Mouse (Mus musculus) forebrain, embryonic 10.5 days (tissue): ENCODE results near the gene Birc6. TPM values are rescaled to one million over a fixed set of nuclear protein-coding genes. Genes with fewer than 3 reads are reported as not detected.
"Not testable (repeated sequence)": the region's sequence is repeated elsewhere in the genome, so short reads cannot be mapped to it uniquely, and the experiment has no call there.

Experiments
- DNase-seq: peaks from one replicate; pipeline ENCODE4 v3.0.0-alpha.2; 2017; ENCODE audit warnings: low spot score; ENCODE audit errors: extremely low spot score
- H3K27ac ChIP-seq: fragments of 300-500 bp; sonication (generic); 2 replicates; pipeline ENCODE4 v1.5.1; 2016; ENCODE audit warnings: mild to moderate bottlenecking
- H3K27me3 ChIP-seq: fragments of 300-500 bp; sonication (generic); 2 replicates; pipeline ENCODE4 v1.6.1; 2016; ENCODE audit warnings: mild to moderate bottlenecking; ENCODE audit not compliant: poor library complexity, severe bottlenecking
- H3K36me3 ChIP-seq: fragments of 300-500 bp; sonication (generic); replicated peaks from 2 replicates; pipeline ENCODE4 v1.6.1; 2016; ENCODE audit warnings: mild to moderate bottlenecking, moderate library complexity
- H3K4me1 ChIP-seq: fragments of 300-500 bp; sonication (generic); 2 replicates; pipeline ENCODE4 v1.6.1; 2016
- H3K4me3 ChIP-seq: fragments of 300-500 bp; sonication (generic); 2 replicates; pipeline ENCODE4 v1.5.1; 2016; ENCODE audit warnings: mild to moderate bottlenecking, moderate library complexity
- H3K9me3 ChIP-seq: fragments of 300-500 bp; sonication (generic); 2 replicates; pipeline ENCODE4 v1.6.1; 2016; ENCODE audit warnings: mild to moderate bottlenecking, moderate library complexity
- WGBS: fragments of 180-500 bp; shearing (Covaris S2); methylation state at CpG from one replicate; pipeline ENCODE4 v1.1.7; 2016; 5-methylcytosine and 5-hydroxymethylcytosine counted together
- polyA plus RNA-seq: library from polyadenylated mRNA; unstranded; fragments of >200 nt; fragmentation: Nextera tagmentation; extraction: Ambion mirVana; gene quantifications from 2 replicates; pipeline ENCODE4 v1.2.1, GENCODE M21; 2016

Gene Birc6
- polyA plus RNA-seq, 1 experiment from 2014 or later = 85.0 TPM

- H3K27ac ChIP-seq = no peak overlapping the region
- H3K36me3 ChIP-seq = peaks cover 53% of the 10 kb centered on the region
- no peaks in the 10 kb centered on the region for H3K4me1 ChIP-seq
- H3K27me3 ChIP-seq = no peaks in the 10 kb centered on the region
- no peak for DNase-seq
- H3K4me3 ChIP-seq = no peak overlapping the region
- WGBS = 99% methylated on average over 3 of the region's 3 CpGs
- H3K9me3 ChIP-seq = no peaks in the 10 kb centered on the region
These were observed 156.8 kb downstream of the Birc6 start for GRCm38 (mm10) chr17:74684927-74685326.

GRCm38 (mm10) chr17:74688555-74688954 is 160.5 kb downstream of the Birc6 start:
- Histone ChIP-seq H3K36me3 (peaks cover 62% of the 10 kb centered on the region), H3K27me3 (no peaks in the 10 kb centered on the region), H3K4me3 (no peak overlapping the region), H3K4me1 (no peaks in the 10 kb centered on the region), H3K9me3 (no peaks in the 10 kb centered on the region), H3K27ac (no peak overlapping the region)
- no peak for DNase-seq
- 90% methylated on average over 2 of the region's 2 CpGs for WGBS

GRCm38 (mm10) chr17:74689406-74689805 is 161.3 kb downstream of the Birc6 start:
- no peaks in the 10 kb centered on the region for H3K9me3 ChIP-seq
- H3K27me3 ChIP-seq = no peaks in the 10 kb centered on the region
- H3K27ac ChIP-seq = no peak overlapping the region
- no peaks in the 10 kb centered on the region for H3K4me1 ChIP-seq
- H3K4me3 ChIP-seq = no peak overlapping the region
- DNase-seq = no peak
- 95% methylated on average over 4 of the region's 4 CpGs for WGBS
- peaks cover 65% of the 10 kb centered on the region for H3K36me3 ChIP-seq

GRCm38 (mm10) chr17:74701661-74702060 is 173.6 kb downstream of the Birc6 start:
- H3K27ac ChIP-seq, H3K4me3 ChIP-seq, H3K4me1 ChIP-seq, H3K27me3 ChIP-seq, DNase-seq, H3K9me3 ChIP-seq: not testable (repeated sequence)
- H3K36me3 ChIP-seq = peaks cover 80% of the 10 kb centered on the region
- WGBS = 92% methylated on average over 2 of the region's 2 CpGs

- Histone ChIP-seq H3K27me3 (no peaks in the 10 kb centered on the region), H3K27ac (no peak overlapping the region), H3K36me3 (peaks cover 42% of the 10 kb centered on the region), H3K9me3 (no peaks in the 10 kb centered on the region), H3K4me3 (no peak overlapping the region), H3K4me1 (no peaks in the 10 kb centered on the region)
- 84% methylated on average over 5 of the region's 5 CpGs for WGBS
- DNase-seq = no peak
These were observed 177.4 kb downstream of the Birc6 start for GRCm38 (mm10) chr17:74705480-74705879.

GRCm38 (mm10) chr17:74706593-74706992 is 178.5 kb downstream of the Birc6 start:
- H3K27ac ChIP-seq = no peak overlapping the region

GRCm38 (mm10) chr17:74707637-74708152 is 179.6 kb downstream of the Birc6 start:
- Histone ChIP-seq H3K27me3 (no peaks in the 10 kb centered on the region), H3K36me3 (peaks cover 22% of the 10 kb centered on the region), H3K27ac (no peak overlapping the region), H3K9me3 (no peaks in the 10 kb centered on the region), H3K4me1 (no peaks in the 10 kb centered on the region), H3K4me3 (no peak overlapping the region)
- no peak for DNase-seq
- 91% methylated on average over 7 of the region's 7 CpGs for WGBS

More at GRCm38 (mm10) chr17:74706593-74706992, 178.5 kb downstream of the Birc6 start:
- H3K9me3 ChIP-seq = no peaks in the 10 kb centered on the region
- peaks cover 31% of the 10 kb centered on the region for H3K36me3 ChIP-seq
- H3K27me3 ChIP-seq = no peaks in the 10 kb centered on the region
- no peak overlapping the region for H3K4me3 ChIP-seq
- H3K4me1 ChIP-seq = no peaks in the 10 kb centered on the region
- no peak for DNase-seq

- DNase-seq = no peak
- no peak overlapping the region for H3K27ac ChIP-seq
- WGBS = 77% methylated on average over 4 of the region's 4 CpGs
These were observed 182.6 kb downstream of the Birc6 start for GRCm38 (mm10) chr17:74710731-74711130.

GRCm38 (mm10) chr17:74711627-74712026 is 183.5 kb downstream of the Birc6 start:
- Histone ChIP-seq H3K27me3 (no peaks in the 10 kb centered on the region), H3K4me3 (no peak overlapping the region), H3K9me3 (no peaks in the 10 kb centered on the region), H3K36me3 (no peaks in the 10 kb centered on the region), H3K27ac (no peak overlapping the region), H3K4me1 (no peaks in the 10 kb centered on the region)
- DNase-seq = no peak
- WGBS = 93% methylated on average over 8 of the region's 8 CpGs

More at GRCm38 (mm10) chr17:74710731-74711130, 182.6 kb downstream of the Birc6 start:
- H3K9me3 ChIP-seq = no peaks in the 10 kb centered on the region
- H3K36me3 ChIP-seq = no peaks in the 10 kb centered on the region
- no peak overlapping the region for H3K4me3 ChIP-seq
- no peaks in the 10 kb centered on the region for H3K27me3 ChIP-seq
- no peaks in the 10 kb centered on the region for H3K4me1 ChIP-seq

GRCm38 (mm10) chr17:74715128-74715527 is 187.0 kb downstream of the Birc6 start:
- H3K27me3 ChIP-seq = no peaks in the 10 kb centered on the region
- peaks cover 15% of the 10 kb centered on the region for H3K4me1 ChIP-seq
- WGBS = 68% methylated on average over 3 of the region's 3 CpGs
- no peak overlapping the region for H3K27ac ChIP-seq
- H3K9me3 ChIP-seq = no peaks in the 10 kb centered on the region
- H3K36me3 ChIP-seq = no peaks in the 10 kb centered on the region
- no peak for DNase-seq
- H3K4me3 ChIP-seq = no peak overlapping the region

GRCm38 (mm10) chr17:74715724-74716123 is 187.6 kb downstream of the Birc6 start:
- Histone ChIP-seq H3K4me3 (no peak overlapping the region), H3K27ac (no peak overlapping the region), H3K27me3 (no peaks in the 10 kb centered on the region), H3K4me1 (peaks cover 15% of the 10 kb centered on the region), H3K9me3 (no peaks in the 10 kb centered on the region), H3K36me3 (no peaks in the 10 kb centered on the region)
- DNase-seq = no peak
- WGBS = 63% methylated on average over 1 of the region's 1 CpGs

- H3K36me3 ChIP-seq = peaks cover 3% of the 10 kb centered on the region
- no peaks in the 10 kb centered on the region for H3K27me3 ChIP-seq
- 73% methylated on average over 3 of the region's 3 CpGs for WGBS
- no peak overlapping the region for H3K27ac ChIP-seq
- DNase-seq = no peak
- H3K4me1 ChIP-seq = peaks cover 15% of the 10 kb centered on the region
- no peaks in the 10 kb centered on the region for H3K9me3 ChIP-seq
- peak overlapping the region; percentile 93 for H3K4me3 ChIP-seq
These were observed 188.5 kb downstream of the Birc6 start for GRCm38 (mm10) chr17:74716643-74717042.

GRCm38 (mm10) chr17:74717091-74717617 is 189.1 kb downstream of the Birc6 start:
- peak overlapping the region; percentile 93 for H3K4me3 ChIP-seq
- WGBS = 12% methylated on average over 14 of the region's 14 CpGs
- no peaks in the 10 kb centered on the region for H3K27me3 ChIP-seq
- H3K36me3 ChIP-seq = peaks cover 9% of the 10 kb centered on the region
- no peak for DNase-seq
- H3K4me1 ChIP-seq = peaks cover 15% of the 10 kb centered on the region
- peak overlapping the region; percentile 74 for H3K27ac ChIP-seq
- no peaks in the 10 kb centered on the region for H3K9me3 ChIP-seq
